In the genomic region with DNA sequence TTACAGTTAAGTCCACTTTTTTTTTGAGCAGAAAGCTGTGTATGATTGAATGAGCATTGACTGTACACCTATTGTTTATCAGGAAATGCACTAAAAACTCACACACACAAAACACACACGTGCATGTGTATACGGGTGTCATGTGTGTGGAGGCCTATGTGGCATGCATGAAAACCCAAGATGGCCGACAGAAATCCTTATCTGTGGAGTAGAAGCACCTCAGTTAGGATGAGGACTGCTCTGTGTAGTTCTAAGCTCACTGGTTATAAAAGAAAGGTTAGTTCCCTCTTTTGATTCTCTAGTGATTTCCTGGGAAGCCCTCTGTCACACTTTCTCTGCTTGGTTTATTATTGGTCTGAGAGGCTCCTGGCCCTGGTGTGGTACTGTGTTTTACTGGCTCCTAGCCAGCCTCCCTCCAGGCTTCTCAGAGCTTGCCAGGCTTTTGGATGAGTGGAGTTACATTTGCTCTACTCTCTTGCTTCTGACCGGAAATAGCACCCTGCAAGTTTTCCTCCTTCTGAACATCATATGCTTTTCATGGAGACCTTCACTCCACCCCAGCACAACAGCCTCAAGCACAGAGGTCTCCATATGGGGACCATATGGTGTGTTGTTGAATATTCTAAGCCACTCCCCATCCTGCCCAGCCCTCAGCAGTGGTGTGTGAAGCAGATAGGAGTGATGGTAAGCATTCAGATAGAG, we compare ENCODE assay signal across 8 mouse cellular contexts. TPM values are rescaled to one million over a fixed set of nuclear protein-coding genes. Genes with fewer than 3 reads are reported as not detected.
DNase-seq lines count a peak whose midpoint lies in the region; ATAC-seq and TF ChIP-seq lines count a peak whose summit lies in the region.

No protein-coding gene starts in this region.

- H3K4me2 ChIP-seq in forebrain, postnatal 0 days (ENCODE audit: low read depth): no peak overlapping the region
- H3K4me2 ChIP-seq in neural tube, embryonic 15.5 days: no peak overlapping the region

- peaks cover 7% of the 10 kb centered on the region for H3K4me1 ChIP-seq in forebrain, postnatal 0 days (ENCODE audit: insufficient read depth)
- no peaks in the 10 kb centered on the region; the same call in 1 of the 2 replicates for H3K4me1 ChIP-seq in neural tube, embryonic 15.5 days
- H3K4me1 ChIP-seq in lung, adult 2 months (ENCODE audit: control insufficient read depth, insufficient read depth, low read length): no peaks in the 10 kb centered on the region

- no peak overlapping the region for H3K4me3 ChIP-seq in forebrain, postnatal 0 days (ENCODE audit: low read depth, low read length)
- H3K4me3 ChIP-seq in neural tube, embryonic 15.5 days (replicated peaks): no peak overlapping the region
- H3K4me3 ChIP-seq in lung, adult 2 months (replicated peaks; ENCODE audit: extremely low read depth, low read depth, low read length): no peak overlapping the region

- peak; percentile 42 for DNase-seq in layer of hippocampus, adult 9-11 months
- DNase-seq in layer of hippocampus, postnatal 10 days (ENCODE audit: low spot score in 2 of 2): no peak
- DNase-seq in cerebellum, adult 9-11 months: peak; percentile 96
- DNase-seq in forebrain, postnatal 0 days: peak; percentile 60
- no peak for DNase-seq in gastrocnemius, adult 8-10 months (ENCODE audit: low spot score in 2 of 2)
- DNase-seq in kidney, postnatal 14 days: no peak
- no peak for DNase-seq in lung, adult 2 months

- no peak for TF ChIP-seq POLR2A in lung, adult 2 months (IDR thresholded peaks at IDR 0.05; ENCODE audit: borderline replicate concordance, extremely low read depth, low read depth, low read length)

- H3K27ac ChIP-seq in forebrain, postnatal 0 days (ENCODE audit: low read depth, low read length): peak overlapping the region; percentile 50; the same call in 1 of the 2 replicates
- H3K27ac ChIP-seq in neural tube, embryonic 15.5 days (replicated peaks): no peak overlapping the region; the same call in 1 of the 2 replicates

- no peak for TF ChIP-seq CTCF in forebrain, postnatal 0 days (IDR thresholded peaks at IDR 0.05; ENCODE audit: low read depth)
- TF ChIP-seq CTCF in lung, adult 2 months (IDR thresholded peaks at IDR 0.05; ENCODE audit: insufficient read depth, low read length): no peak

- WGBS in forebrain, postnatal 0 days: 77% methylated on average over 4 of the region's 4 CpGs
- WGBS in neural tube, embryonic 15.5 days: 80% methylated on average over 4 of the region's 4 CpGs
- WGBS in lung, adult 2 months: 68% methylated on average over 4 of the region's 4 CpGs

- peak; percentile 64 for ATAC-seq in forebrain, postnatal 0 days
- ATAC-seq in neural tube, embryonic 15.5 days (ENCODE audit: low FRiP score): peak; percentile 62; the same call in 1 of the 2 replicates

- H3K9ac ChIP-seq in forebrain, postnatal 0 days: no peak overlapping the region
- H3K9ac ChIP-seq in neural tube, embryonic 15.5 days (replicated peaks): no peak overlapping the region

- no peaks in the 10 kb centered on the region for H3K9me3 ChIP-seq in forebrain, postnatal 0 days (ENCODE audit: low read length)
- H3K9me3 ChIP-seq in neural tube, embryonic 15.5 days (replicated peaks): no peaks in the 10 kb centered on the region

- no peaks in the 10 kb centered on the region for H3K36me3 ChIP-seq in forebrain, postnatal 0 days (ENCODE audit: insufficient read depth)
- no peaks in the 10 kb centered on the region for H3K36me3 ChIP-seq in neural tube, embryonic 15.5 days

- no peaks in the 10 kb centered on the region for H3K27me3 ChIP-seq in forebrain, postnatal 0 days (ENCODE audit: insufficient read depth, low read length)
- H3K27me3 ChIP-seq in neural tube, embryonic 15.5 days (replicated peaks): no peaks in the 10 kb centered on the region

RNA-seq across cellular contexts. Expression of gene Col9a1, which starts 48.6 kb away (rescaled TPM):
- total RNA-seq in layer of hippocampus, postnatal 10 days (2021): 1 to 10 TPM; 2.6 to 2.9 TPM
- total RNA-seq in forebrain, postnatal 0 days (2014; rRNA removed): 3.0 and 4.2 TPM in 2 replicates
- 1.8 and 2.0 TPM in 2 replicates for polyA plus RNA-seq in forebrain, postnatal 0 days (2015; fragmentation: Nextera tagmentation; extraction: Ambion mirVana)
- polyA plus RNA-seq in neural tube, embryonic 15.5 days (2015; fragmentation: Nextera tagmentation; extraction: Ambion mirVana): 7.0 and 11.5 TPM in 2 replicates
- under 1 TPM; 0.10 to 0.22 (median 0.16) TPM for total RNA-seq in gastrocnemius, adult 8-10 months (2022)
- 0.03 and 0.07 TPM in 2 replicates for polyA plus RNA-seq in lung, adult 2 months (2012; rRNA removed)

Comparison
In these comparisons a context has a peak if more than half of its experiments do, and no peak if none do; other contexts are left out.
1. DNase-seq: peak in layer of hippocampus, adult 9-11 months (single experiment), cerebellum, adult 9-11 months (single experiment) and forebrain, postnatal 0 days (single experiment); none in layer of hippocampus, postnatal 10 days (0 of 2), gastrocnemius, adult 8-10 months (0 of 2), kidney, postnatal 14 days (single experiment) and lung, adult 2 months (single experiment).